Mouse (Mus musculus): ENCODE data around the gene Slc30a6.

GRCm38 (mm10) chr17:74432631-74433030 is 37.2 kb downstream of the Slc30a6 start:
- no peak for TF ChIP-seq FLI1 (IDR thresholded peaks at IDR 0.05; ENCODE audit: low read length)
- no peak for TF ChIP-seq GATA1 (IDR thresholded peaks at IDR 0.05; ENCODE audit: borderline replicate concordance, low read length)

Data from megakaryocyte, embryonic 14.5 days (primary cell).